ENCODE assay signal across 15 mouse cellular contexts in the genomic region with DNA sequence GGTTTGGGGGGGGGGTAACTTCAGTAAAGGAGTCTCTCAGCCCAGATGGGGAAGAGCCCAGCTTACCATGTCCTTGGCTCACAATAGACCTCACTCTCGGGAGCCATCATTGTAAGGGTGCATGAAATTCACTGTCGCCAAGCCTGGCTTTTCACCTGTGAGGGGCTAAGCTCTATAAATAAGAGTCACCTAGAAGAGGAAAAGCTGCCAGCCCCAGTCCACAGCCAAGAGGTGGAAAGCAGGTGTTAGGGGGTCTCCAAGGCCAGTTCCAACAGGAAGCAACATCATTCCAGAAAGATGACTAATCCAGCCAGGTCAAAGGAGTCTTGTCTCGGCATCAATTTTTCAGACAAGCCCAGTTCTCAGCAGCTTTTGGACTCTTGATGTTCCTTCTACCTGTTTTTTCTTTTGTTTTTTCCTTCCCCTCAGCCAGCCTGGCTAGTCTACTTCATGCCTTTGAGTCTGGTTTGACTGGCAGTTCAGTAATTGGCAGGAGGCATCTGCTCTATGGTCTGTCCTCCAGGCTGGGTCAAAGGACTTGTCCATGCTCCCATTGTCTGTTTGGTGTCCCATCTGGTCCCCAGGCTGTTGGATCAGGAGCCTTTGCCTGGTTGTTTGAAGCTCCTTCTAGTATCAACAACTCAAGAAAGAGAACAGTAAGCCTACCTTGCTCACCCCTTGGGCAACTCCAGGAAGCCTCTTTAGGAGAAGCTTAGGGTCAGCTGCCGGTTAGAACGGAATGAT. TPM values are rescaled to one million over a fixed set of nuclear protein-coding genes. Genes with fewer than 3 reads are reported as not detected.
DNase-seq lines count a peak whose midpoint lies in the region; ATAC-seq and TF ChIP-seq lines count a peak whose summit lies in the region.
"Had no signal": no experiment of that assay in that cellular context is flagged by ENCODE, and none has a peak within 500 bp of the region (broad histone marks: within the 10 kb centered on the region; RNA-seq: fewer than 3 reads in every experiment).

No protein-coding gene starts in this region.

- TF ChIP-seq EP300 in ES-Bruce4 (IDR thresholded peaks at IDR 0.05; ENCODE audit: insufficient read depth, low read depth, low read length), result no peak

- H3K9me3 ChIP-seq in ES-Bruce4 (replicated peaks; ENCODE audit: control insufficient read depth, insufficient read depth, low read length, poor library complexity, severe bottlenecking), result no peaks in the 10 kb centered on the region
- H3K9me3 ChIP-seq in forebrain, embryonic 15.5 days, result no peaks in the 10 kb centered on the region
- no peaks in the 10 kb centered on the region for H3K9me3 ChIP-seq in hindbrain, postnatal 0 days (ENCODE audit: low read length)
- H3K9me3 ChIP-seq: embryonic facial prominence, embryonic 12.5 days had no signal

- peak; percentile 62 to 83 for DNase-seq in cerebellum, adult 18-20 months
- DNase-seq in hindbrain, postnatal 0 days (ENCODE audit: low spot score), result no peak
- DNase-seq in adipocyte (ENCODE audit: low spot score), result no peak
- DNase-seq in adrenal gland, postnatal 36 days, result no peak
- no peak for DNase-seq in spleen, postnatal 14 days (ENCODE audit: low spot score in 2 of 2)
- DNase-seq: gastrocnemius, postnatal 14 days; lung, embryonic 14.5 days; thymus, postnatal 4 days had no signal

- WGBS in forebrain, embryonic 15.5 days, result 32% methylated on average over 5 of the region's 5 CpGs
- 43% methylated on average over 5 of the region's 5 CpGs for WGBS in hindbrain, postnatal 0 days

- no peak overlapping the region for H3K4me3 ChIP-seq in ES-Bruce4 (ENCODE audit: low read depth, low read length)
- peak overlapping the region; percentile 88 for H3K4me3 ChIP-seq in forebrain, embryonic 15.5 days
- peak overlapping the region; percentile 70 for H3K4me3 ChIP-seq in hindbrain, postnatal 0 days (ENCODE audit: low read length)
- H3K4me3 ChIP-seq: embryonic facial prominence, embryonic 12.5 days had no signal

- 0 out of 2 replicates have a peak overlapping the region, but pooled peaks have one; percentile 7 for H3K27ac ChIP-seq in ES-Bruce4 (ENCODE audit: insufficient read depth, low read length)
- H3K27ac ChIP-seq in forebrain, embryonic 15.5 days (replicated peaks), result peak overlapping the region; percentile 93
- peak overlapping the region; percentile 62 for H3K27ac ChIP-seq in hindbrain, postnatal 0 days
- H3K27ac ChIP-seq: embryonic facial prominence, embryonic 12.5 days had no signal

- peaks cover 8% of the 10 kb centered on the region for H3K4me1 ChIP-seq in ES-Bruce4 (ENCODE audit: control insufficient read depth, insufficient read depth, low read length)
- peaks cover 88% of the 10 kb centered on the region for H3K4me1 ChIP-seq in forebrain, embryonic 15.5 days
- peaks cover 32% of the 10 kb centered on the region for H3K4me1 ChIP-seq in hindbrain, postnatal 0 days (ENCODE audit: insufficient read depth, low read length)

- H3K4me2 ChIP-seq in forebrain, embryonic 15.5 days (replicated peaks), result peak overlapping the region; percentile 58
- peak overlapping the region; percentile 69 for H3K4me2 ChIP-seq in hindbrain, postnatal 0 days (ENCODE audit: low read depth, low read length)
- H3K4me2 ChIP-seq: embryonic facial prominence, embryonic 12.5 days; heart, embryonic 11.5 days; lung, embryonic 14.5 days had no signal

- ATAC-seq in forebrain, embryonic 15.5 days (replicated peaks), result 0 out of 2 replicates have a peak, but pooled peaks have one; percentile 1
- ATAC-seq in hindbrain, postnatal 0 days, result no peak
- no peak for ATAC-seq in inflammation-experienced regulatory T-cells, adult 6 months
- ATAC-seq: Patski had no signal

- TF ChIP-seq POLR2A in ES-Bruce4 (IDR thresholded peaks at IDR 0.05; ENCODE audit: insufficient read depth, low read length), result no peak

- no peaks in the 10 kb centered on the region for H3K36me3 ChIP-seq in ES-Bruce4 (ENCODE audit: control insufficient read depth, insufficient read depth, low read length, poor library complexity, severe bottlenecking)
- no peaks in the 10 kb centered on the region for H3K36me3 ChIP-seq in forebrain, embryonic 15.5 days
- no peaks in the 10 kb centered on the region for H3K36me3 ChIP-seq in hindbrain, postnatal 0 days (ENCODE audit: insufficient read depth, low read length)
- H3K36me3 ChIP-seq: embryonic facial prominence, embryonic 12.5 days had no signal

- H3K27me3 ChIP-seq in ES-Bruce4 (ENCODE audit: control insufficient read depth, insufficient read depth, low read length, poor library complexity, severe bottlenecking), result peaks cover 18% of the 10 kb centered on the region
- H3K27me3 ChIP-seq in forebrain, embryonic 15.5 days, result no peaks in the 10 kb centered on the region
- no peaks in the 10 kb centered on the region for H3K27me3 ChIP-seq in hindbrain, postnatal 0 days (ENCODE audit: insufficient read depth, low read length)

- no peak for TF ChIP-seq CTCF in ES-Bruce4 (IDR thresholded peaks at IDR 0.05; ENCODE audit: low read depth, low read length)
- TF ChIP-seq CTCF in hindbrain, postnatal 0 days (IDR thresholded peaks at IDR 0.05; ENCODE audit: low read depth), result no peak

- H3K9ac ChIP-seq in ES-Bruce4 (ENCODE audit: low read depth, poor library complexity, severe bottlenecking), result no peak overlapping the region
- peak overlapping the region; percentile 96 for H3K9ac ChIP-seq in forebrain, embryonic 15.5 days (replicated peaks)
- peak overlapping the region; percentile 33; the same call in 1 of the 2 replicates for H3K9ac ChIP-seq in hindbrain, postnatal 0 days (replicated peaks; ENCODE audit: low read length)
- H3K9ac ChIP-seq: embryonic facial prominence, embryonic 12.5 days; lung, embryonic 14.5 days had no signal

RNA-seq across cellular contexts. Expression of a gene that starts 4.1 kb away (rescaled TPM):
- polyA plus RNA-seq in ES-Bruce4 (2011; ENCODE audit: insufficient read depth, insufficient read length, low read depth, missing spikeins), result 0.33 and 0.57 TPM in 2 replicates
- polyA plus RNA-seq in forebrain, embryonic 15.5 days (2015; fragmentation: Nextera tagmentation; extraction: Ambion mirVana), result 243 and 249 TPM in 2 replicates
- total RNA-seq in hindbrain, postnatal 0 days (2014; rRNA removed), result 175 and 177 TPM in 2 replicates
- 113 and 127 TPM in 2 replicates for polyA plus RNA-seq in hindbrain, postnatal 0 days (2015; fragmentation: Nextera tagmentation; extraction: Ambion mirVana)
- 1 to 10 TPM; 1.7 to 1.9 TPM for total RNA-seq in adrenal gland, postnatal 36 days (2021)
- under 1 TPM in 1 of 3 experiments, not detected in 2; 0.24 TPM for polyA plus RNA-seq in inflammation-experienced regulatory T-cells, adult 6 months (2017; shearing (Covaris generic))
- total RNA-seq: liver, adult 2 months had no signal
- polyA plus RNA-seq: liver, adult 2 months; Patski had no signal

RNA-seq across cellular contexts. Expression of a gene that starts 40.8 kb away (rescaled TPM):
- 14.3 and 17.0 TPM in 2 replicates for polyA plus RNA-seq in ES-Bruce4 (2011; ENCODE audit: insufficient read depth, insufficient read length, low read depth, missing spikeins)
- polyA plus RNA-seq in forebrain, embryonic 15.5 days (2015; fragmentation: Nextera tagmentation; extraction: Ambion mirVana), result 10.2 and 11.2 TPM in 2 replicates
- total RNA-seq in hindbrain, postnatal 0 days (2014; rRNA removed), result 2.8 and 6.8 TPM in 2 replicates
- 4.4 and 4.6 TPM in 2 replicates for polyA plus RNA-seq in hindbrain, postnatal 0 days (2015; fragmentation: Nextera tagmentation; extraction: Ambion mirVana)
- 1 to 10 TPM; 1.2 to 3.2 TPM for total RNA-seq in adrenal gland, postnatal 36 days (2021)
- polyA plus RNA-seq in inflammation-experienced regulatory T-cells, adult 6 months (2017; shearing (Covaris generic)), result 1 to 10 TPM in 1 of 3 experiments, under 1 TPM in 2; 0.43 to 2.7 (median 0.56) TPM

RNA-seq across cellular contexts. Expression of a gene that starts 47.8 kb away (rescaled TPM):
- polyA plus RNA-seq in ES-Bruce4 (2011; ENCODE audit: insufficient read depth, insufficient read length, low read depth, missing spikeins), result 50.8 and 58.2 TPM in 2 replicates
- 22.5 and 26.0 TPM in 2 replicates for polyA plus RNA-seq in forebrain, embryonic 15.5 days (2015; fragmentation: Nextera tagmentation; extraction: Ambion mirVana)
- total RNA-seq in hindbrain, postnatal 0 days (2014; rRNA removed), result 31.9 and 34.9 TPM in 2 replicates
- 8.3 and 8.7 TPM in 2 replicates for polyA plus RNA-seq in hindbrain, postnatal 0 days (2015; fragmentation: Nextera tagmentation; extraction: Ambion mirVana)
- 10 to 100 TPM; 46.6 to 50.8 TPM for total RNA-seq in adrenal gland, postnatal 36 days (2021)
- 10 to 100 TPM; 21.4 to 37.6 (median 35.3) TPM for polyA plus RNA-seq in inflammation-experienced regulatory T-cells, adult 6 months (2017; shearing (Covaris generic))

Comparison
In these comparisons a context has a peak if more than half of its experiments do, and no peak if none do; other contexts are left out.
1. H3K27ac ChIP-seq: peak in every context shown above with its lines; median percentile 93 in forebrain, embryonic 15.5 days; 62 in hindbrain, postnatal 0 days; 7 in ES-Bruce4.
2. DNase-seq: peak in cerebellum, adult 18-20 months (2 of 2); none in hindbrain, postnatal 0 days (single experiment), adipocyte (single experiment), adrenal gland, postnatal 36 days (0 of 2) and spleen, postnatal 14 days (0 of 2).
3. RNA of a gene that starts 4.1 kb away (polyA plus RNA-seq): 243 to 249 TPM in forebrain, embryonic 15.5 days and 113 to 127 TPM in hindbrain, postnatal 0 days; 0.33 to 0.57 TPM in ES-Bruce4 and 0.24 TPM in inflammation-experienced regulatory T-cells, adult 6 months; every median in the first group is over 10 times any median in the second.